Mouse (Mus musculus): ENCODE data around the gene Pts.

Pts gene

DNA sequence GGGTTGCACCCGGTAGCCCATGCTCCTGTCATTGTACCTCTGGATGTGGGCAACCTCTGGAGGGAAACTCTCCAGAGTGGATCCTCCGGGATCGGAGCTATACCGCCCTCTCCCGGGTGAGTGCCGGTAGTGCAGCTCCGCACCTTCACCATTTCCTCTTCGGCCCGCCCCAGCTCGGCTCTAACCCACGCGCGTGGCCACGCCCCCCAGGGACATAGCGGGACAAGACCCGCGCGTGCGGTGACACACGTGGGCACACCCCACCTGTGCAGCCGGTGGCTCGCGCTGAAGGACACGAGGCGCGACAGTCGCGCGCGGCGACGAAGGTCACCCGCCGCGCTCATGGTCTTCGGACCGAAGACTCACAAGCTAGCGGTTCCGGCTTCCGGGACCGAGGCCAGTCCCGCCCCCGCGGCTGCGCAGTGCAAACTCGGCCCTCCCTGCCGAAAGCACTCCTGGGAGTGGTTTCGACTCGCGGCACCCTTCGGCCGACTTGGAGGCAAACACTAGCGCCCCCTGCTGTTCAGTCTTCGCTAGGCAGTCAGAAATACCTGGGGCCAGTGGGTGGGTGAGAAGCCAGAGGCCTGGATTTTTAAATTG is at the start of gene Pts:
TSS of gene Pts (minus strand) at position 432 of the 600 bp plus-strand sequence.
- peak; percentile 96 to 97 for DNase-seq

- DNase-seq = no peak
Observed at GRCm38 (mm10) chr9:50569599-50570525, 41.3 kb upstream of the Pts start.

DNA sequence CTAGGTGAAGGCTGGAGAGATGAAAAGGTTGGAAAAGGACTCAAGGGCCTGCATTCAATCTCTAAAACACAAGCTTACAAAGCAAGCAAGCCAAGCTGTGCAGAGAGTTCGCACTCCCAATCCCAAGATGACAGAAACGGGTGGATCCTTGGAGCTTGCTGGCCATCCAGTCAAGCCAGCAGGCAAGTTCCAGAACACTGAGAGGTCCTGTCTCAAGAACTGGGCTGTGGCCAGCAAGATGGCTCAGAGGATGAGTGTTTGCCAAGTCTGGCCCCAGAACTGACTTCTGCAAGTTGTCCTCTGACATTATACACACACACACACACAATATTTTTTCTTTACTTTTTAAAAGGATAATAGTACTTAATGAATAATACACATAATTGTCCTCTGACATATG is 39.4 kb upstream of the Pts start:
- DNase-seq = no peak

GRCm38 (mm10) chr9:50567372-50567771 is 38.8 kb upstream of the Pts start:
- no peak for DNase-seq

DNA sequence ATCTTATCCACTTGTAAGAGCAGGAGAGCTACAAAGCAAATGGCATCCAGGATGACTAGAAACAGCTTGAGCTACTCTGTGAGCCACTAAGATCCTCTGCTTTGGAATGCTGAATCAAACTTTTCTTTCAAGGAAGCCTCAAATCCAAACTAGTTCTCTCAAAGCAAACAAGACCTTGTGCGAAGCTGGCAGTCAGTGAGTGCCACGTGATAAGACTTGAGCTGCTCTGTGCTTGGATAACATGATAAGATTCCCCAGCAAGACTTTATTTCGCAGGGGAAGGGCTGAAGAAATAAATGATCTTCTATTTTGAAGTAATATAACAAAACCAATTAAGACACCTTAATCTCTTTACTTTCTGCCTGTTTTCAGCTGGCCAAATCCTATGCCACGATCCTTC is 37.4 kb upstream of the Pts start:
- no peak for DNase-seq

- no peak for DNase-seq
Observed at GRCm38 (mm10) chr9:50565173-50565572, 36.6 kb upstream of the Pts start.

GRCm38 (mm10) chr9:50561918-50562360 is 33.4 kb upstream of the Pts start:
- DNase-seq = no peak

DNA sequence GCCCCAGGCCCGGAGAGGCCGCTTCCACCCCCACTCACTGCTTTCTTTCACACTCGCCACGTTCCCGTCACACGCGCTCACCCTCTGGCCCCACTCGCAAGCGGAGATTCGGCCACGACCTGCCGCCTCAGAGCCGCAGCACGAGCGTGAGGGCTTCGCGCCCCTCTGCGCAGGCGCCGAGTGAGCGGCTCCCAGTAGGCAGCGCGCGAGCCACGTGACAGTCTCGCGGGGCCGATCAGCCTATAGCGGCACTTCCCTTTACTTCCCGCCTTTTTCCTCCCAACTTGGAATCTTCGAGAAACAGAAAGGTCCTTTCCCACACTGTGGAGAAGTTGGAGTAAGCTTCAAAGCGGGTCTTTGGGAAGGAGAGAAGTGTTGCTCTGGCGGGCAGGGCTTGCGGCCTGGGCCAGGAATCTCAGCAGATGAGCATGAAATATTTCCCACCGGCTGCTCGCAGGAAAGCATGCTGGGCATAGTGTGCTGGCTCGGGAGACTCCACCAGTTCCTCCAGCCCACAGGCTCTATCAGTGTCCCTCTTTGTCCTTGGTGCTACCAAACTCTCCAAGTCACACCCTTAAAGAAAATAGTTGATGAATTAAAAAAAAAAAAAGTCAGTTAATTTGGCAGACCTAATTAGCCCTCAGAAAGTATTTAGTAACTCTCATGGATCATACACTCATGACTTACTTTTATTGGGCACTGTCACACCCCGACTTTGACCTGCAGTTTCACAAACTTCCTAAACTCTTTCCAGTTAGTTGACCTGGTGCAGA is 32.8 kb upstream of the Pts start, which contains the start of gene Tex12:
TSS of gene Tex12 (minus strand) at position 181 of the 773 bp plus-strand sequence.
- no peak for DNase-seq

GRCm38 (mm10) chr9:50555094-50555446 is 26.5 kb upstream of the Pts start, which contains the start of gene Bco2:
Gene Bco2 (minus strand): TSS chr9:50555181.
- no peak for DNase-seq

GRCm38 (mm10) chr9:50554241-50555093 is 25.9 kb upstream of the Pts start, which contains the start of gene Il18:
Gene Il18 (plus strand): TSS chr9:50554827.
- peak; percentile 26 to 43 for DNase-seq

DNA sequence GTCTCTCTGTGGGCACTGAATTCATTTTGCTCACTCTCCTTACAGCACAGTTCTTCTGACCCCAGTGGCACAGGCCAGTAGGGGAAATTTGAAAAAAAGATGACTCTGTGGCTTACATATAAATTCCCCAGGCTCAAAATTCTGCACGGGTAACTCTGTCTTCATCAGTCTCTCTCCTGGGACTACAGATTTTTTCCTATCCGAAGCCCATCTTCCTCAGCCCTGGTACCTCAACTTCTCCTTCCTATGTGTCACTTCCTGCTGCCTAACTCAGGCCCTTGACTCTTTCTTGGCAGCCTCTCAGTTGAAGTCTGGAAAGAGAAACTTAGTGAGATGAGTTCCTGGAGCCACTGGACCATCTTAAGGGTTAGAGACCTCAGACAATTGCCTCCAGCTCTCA is 25.0 kb upstream of the Pts start:
- no peak for DNase-seq

DNA sequence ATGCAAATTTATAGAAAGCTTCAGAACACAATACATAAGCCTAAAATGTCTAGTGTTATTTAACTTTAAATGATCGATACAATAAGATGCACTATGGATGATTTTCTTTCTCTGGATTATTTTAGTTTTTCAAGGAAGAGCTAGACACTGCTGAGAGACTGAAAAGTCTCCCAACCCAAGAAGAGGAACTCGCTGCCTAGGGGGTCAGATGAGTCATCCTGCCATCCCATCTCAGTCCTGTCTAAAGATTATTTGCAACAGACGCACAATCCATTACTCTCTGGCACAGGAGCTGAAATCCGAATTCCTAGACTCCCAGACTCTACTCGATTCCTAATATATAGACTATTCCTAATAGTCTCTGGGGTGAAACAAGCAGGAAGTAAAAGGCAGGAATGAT is 23.7 kb upstream of the Pts start:
- no peak for DNase-seq

GRCm38 (mm10) chr9:50548936-50549335 is 20.4 kb upstream of the Pts start:
- DNase-seq = no peak

GRCm38 (mm10) chr9:50547859-50548478 is 19.4 kb upstream of the Pts start:
- peak; percentile 33 to 48 for DNase-seq

DNA sequence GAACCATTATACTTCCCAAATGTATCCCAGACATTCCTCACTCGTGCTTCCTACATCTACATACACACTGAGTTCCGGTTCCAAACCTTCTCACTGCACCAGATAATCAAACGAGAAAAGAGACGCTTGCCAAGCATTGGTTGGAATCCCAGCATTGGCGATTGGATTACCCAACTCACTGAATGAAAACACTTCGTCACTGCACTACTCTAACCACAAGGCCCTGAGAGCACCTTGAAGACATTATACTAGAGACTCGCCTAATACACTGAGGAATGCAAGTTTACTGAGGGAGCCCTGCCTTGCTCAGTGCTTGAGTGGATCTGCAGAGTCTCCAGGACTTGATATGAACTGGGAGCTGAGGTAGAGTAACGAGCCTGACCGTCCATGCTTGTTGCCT is 13.9 kb upstream of the Pts start:
- DNase-seq = no peak

DNA sequence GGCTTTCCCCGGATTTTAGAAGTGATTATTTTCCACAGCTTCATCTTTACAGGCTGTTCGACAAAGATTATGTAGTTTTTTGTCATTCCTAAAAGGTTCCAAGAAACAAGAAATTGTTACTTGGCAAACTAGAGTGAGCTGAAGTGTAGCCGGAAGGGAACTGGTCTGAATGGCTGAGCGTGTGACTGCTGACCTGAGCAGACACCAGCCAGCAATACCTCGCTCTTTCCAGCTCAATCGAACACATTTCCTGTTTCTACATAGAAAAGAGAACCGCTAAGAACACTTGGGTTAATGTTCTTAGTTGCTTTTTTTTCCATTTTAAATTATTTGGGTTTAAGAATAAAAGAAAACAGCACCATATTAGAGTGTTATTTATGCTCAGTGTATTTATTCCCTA is 11.6 kb upstream of the Pts start:
- DNase-seq = no peak

DNA sequence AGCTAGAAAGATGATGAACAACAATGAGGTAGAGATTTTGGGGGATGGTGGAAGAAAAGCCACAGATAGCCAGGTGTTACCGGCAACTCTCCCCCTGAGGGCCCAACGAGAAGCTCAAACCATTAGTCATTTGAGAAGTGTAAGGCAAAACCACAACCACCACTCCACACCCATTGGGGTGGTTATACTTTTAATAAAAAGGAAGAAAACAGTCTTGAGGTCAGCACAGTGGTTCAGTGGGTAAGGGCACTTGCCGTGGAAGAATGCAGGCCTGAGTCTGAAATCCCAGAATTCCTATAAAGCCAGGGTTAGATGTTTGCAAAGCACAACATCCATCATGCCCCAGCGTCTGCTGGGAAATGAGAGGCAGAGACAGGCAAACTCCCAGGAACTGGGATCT is 8.8 kb upstream of the Pts start:
- DNase-seq = no peak

DNA sequence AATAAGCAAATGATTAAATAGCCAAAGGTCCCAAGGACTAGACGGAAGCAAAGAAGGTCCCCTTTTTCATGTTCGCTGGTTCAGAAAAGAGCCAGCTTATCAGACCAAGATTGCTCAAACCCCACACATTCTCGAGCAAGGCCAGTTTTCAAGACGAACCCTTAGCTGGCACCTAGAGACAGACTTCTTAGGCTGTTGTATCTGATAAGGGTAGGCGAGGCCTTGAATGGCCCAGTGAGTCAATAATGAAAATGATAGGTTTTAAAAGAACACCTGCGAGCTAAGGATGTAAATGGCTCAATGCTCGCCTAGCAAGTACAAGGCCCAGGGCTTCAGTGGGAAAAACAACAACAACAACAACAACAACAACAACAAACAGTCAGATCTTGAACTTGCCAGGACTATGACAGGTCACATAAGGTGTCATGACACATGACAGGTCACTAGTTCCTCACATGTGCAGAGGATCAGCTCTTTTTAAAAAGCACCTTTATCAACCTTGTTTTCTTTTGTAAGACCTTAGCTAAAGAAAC is 8.1 kb upstream of the Pts start:
- DNase-seq = no peak

GRCm38 (mm10) chr9:50535930-50536329 is 7.4 kb upstream of the Pts start:
- DNase-seq = no peak

DNA sequence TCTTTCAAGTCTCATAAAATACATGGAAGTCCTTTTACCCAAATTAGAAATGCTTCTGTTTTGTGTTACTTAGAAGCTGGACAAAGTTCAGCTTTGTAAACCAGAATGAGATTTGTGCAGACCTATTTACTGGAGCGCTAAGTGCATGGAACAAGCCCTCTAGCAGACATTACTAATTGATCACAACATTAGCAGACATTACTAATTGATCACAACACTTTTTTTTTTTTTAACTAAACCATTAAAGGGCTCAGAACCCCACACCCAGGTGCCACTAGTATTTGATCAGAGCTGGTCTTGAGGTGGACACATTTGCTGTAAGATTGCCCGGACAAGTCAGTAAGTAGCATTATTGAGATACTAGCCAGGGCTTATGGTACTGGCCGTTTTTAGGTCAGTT is 5.3 kb upstream of the Pts start:
- no peak for DNase-seq

GRCm38 (mm10) chr9:50533328-50533727 is 4.8 kb upstream of the Pts start:
- DNase-seq = peak; percentile 55 to 70

DNA sequence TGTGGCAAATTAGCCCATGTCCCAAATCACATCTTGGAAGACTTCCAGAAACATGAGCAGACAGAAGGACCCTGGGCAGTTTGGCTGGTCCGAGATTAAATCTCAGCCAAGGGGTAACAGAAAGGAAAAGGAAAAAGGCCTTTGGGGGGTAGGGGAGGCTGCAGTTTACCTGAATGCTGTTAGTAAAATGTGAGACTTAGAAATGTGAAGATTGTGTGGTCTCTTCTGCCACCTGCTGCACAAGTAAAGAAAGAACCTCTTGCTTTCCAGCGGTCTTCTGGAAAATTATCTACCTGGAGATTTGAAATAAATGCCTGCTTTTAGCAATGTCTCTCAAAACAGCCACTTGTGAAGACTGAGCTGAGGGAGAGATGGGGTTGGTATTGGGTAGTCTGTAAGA is 2.4 kb upstream of the Pts start:
- peak in 1 of 2 experiments; percentile 34 for DNase-seq

Data from thymus, postnatal 36 days (tissue).